ENCODE assay signal across 19 mouse cellular contexts in the genomic region with DNA sequence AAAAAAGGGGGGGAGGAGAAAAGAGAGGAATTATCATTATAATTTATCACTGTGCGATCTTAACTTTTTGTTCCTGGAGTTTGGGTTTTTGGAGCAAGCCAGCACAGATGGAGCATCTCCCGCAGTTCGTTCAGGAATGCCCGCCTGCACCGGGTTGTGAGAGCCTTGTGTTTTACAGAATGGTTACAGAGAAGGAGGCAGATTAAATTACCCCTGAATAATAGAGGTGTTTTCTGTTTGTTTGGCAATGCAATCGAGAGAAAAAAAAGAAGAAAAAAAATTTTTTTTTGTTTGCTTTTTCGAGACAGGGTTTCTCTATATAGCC.
"Had no signal": no experiment of that assay in that cellular context is flagged by ENCODE, and none has a peak within 500 bp of the region (broad histone marks: within the 10 kb centered on the region; RNA-seq: fewer than 3 reads in every experiment).

No protein-coding gene starts in this region.

- H3K27ac ChIP-seq: limb, embryonic 13.5 days; liver, embryonic 12.5 days; liver, embryonic 15.5 days; midbrain, embryonic 12.5 days; midbrain, embryonic 15.5 days; neural tube, embryonic 12.5 days; neural tube, embryonic 15.5 days had no signal

- H3K36me3 ChIP-seq: limb, embryonic 13.5 days; liver, embryonic 12.5 days; liver, embryonic 15.5 days; lung, embryonic 15.5 days; midbrain, embryonic 12.5 days; midbrain, embryonic 15.5 days; neural tube, embryonic 12.5 days; neural tube, embryonic 15.5 days had no signal

- H3K9ac ChIP-seq: limb, embryonic 13.5 days; liver, embryonic 12.5 days; liver, embryonic 15.5 days; lung, embryonic 15.5 days; midbrain, embryonic 12.5 days; midbrain, embryonic 15.5 days; neural tube, embryonic 12.5 days; neural tube, embryonic 15.5 days had no signal

- ATAC-seq: inflammation-experienced regulatory T-cells, adult 6 months; liver, embryonic 12.5 days had no signal

- DNase-seq: layer of hippocampus, adult 9-11 months; liver; lung, adult 18-20 months; lung, postnatal 10 days; lung, postnatal 4 days; right cerebral cortex, adult 18-20 months; right cerebral cortex, postnatal 14 days; right cerebral cortex, postnatal 4 days; thymus, postnatal 25 days had no signal

- H3K4me1 ChIP-seq: liver, embryonic 15.5 days had no signal

- H3K27me3 ChIP-seq: liver, embryonic 15.5 days; lung, embryonic 15.5 days had no signal

- H3K4me2 ChIP-seq: liver, embryonic 12.5 days; liver, embryonic 15.5 days; midbrain, embryonic 15.5 days; neural tube, embryonic 15.5 days had no signal

- H3K9me3 ChIP-seq: limb, embryonic 13.5 days; liver, embryonic 12.5 days; liver, embryonic 15.5 days; lung, embryonic 15.5 days; midbrain, embryonic 12.5 days; midbrain, embryonic 15.5 days; neural tube, embryonic 12.5 days; neural tube, embryonic 15.5 days had no signal

- H3K4me3 ChIP-seq: layer of hippocampus, adult 2 months; limb, embryonic 13.5 days; liver, embryonic 12.5 days; liver, embryonic 15.5 days; lung, embryonic 15.5 days; midbrain, embryonic 12.5 days; midbrain, embryonic 15.5 days; neural tube, embryonic 12.5 days; neural tube, embryonic 15.5 days had no signal
